Mouse (Mus musculus) intestine, embryonic 15.5 days (tissue): Measurements from ENCODE around the gene Usp20. TPM values are rescaled to one million over a fixed set of nuclear protein-coding genes. Genes with fewer than 3 reads are reported as not detected.

ENCODE experiments used
- ATAC-seq: fragments of 200-750 bp; cut with Nextera tagmentation; 2 replicates; pipeline ENCODE4 v1.8.0; 2017; ENCODE audit warnings: moderate TSS enrichment, moderate library complexity
- H3K27ac ChIP-seq: fragments of 300-500 bp; sonication (generic); 2 replicates; pipeline ENCODE4 v1.5.1; 2015; ENCODE audit warnings: mild to moderate bottlenecking, inconsistent platforms
- H3K27me3 ChIP-seq: fragments of 300-500 bp; sonication (generic); replicated peaks from 2 replicates; pipeline ENCODE4 v1.6.1; 2015; ENCODE audit warnings: inconsistent platforms
- H3K36me3 ChIP-seq: fragments of 300-500 bp; sonication (generic); 2 replicates; pipeline ENCODE4 v1.6.1; 2015; ENCODE audit warnings: inconsistent platforms
- H3K4me1 ChIP-seq: fragments of 300-500 bp; sonication (generic); replicated peaks from 2 replicates; pipeline ENCODE4 v1.6.1; 2015; ENCODE audit warnings: inconsistent platforms
- H3K4me2 ChIP-seq: fragments of 300-500 bp; sonication (generic); replicated peaks from 2 replicates; pipeline ENCODE4 v1.6.1; 2015; ENCODE audit warnings: mild to moderate bottlenecking, inconsistent platforms
- H3K4me3 ChIP-seq: fragments of 300-500 bp; sonication (generic); replicated peaks from 2 replicates; pipeline ENCODE4 v1.5.1; 2015; ENCODE audit warnings: inconsistent platforms
- H3K9ac ChIP-seq: fragments of 300-500 bp; sonication (generic); 2 replicates; pipeline ENCODE4 v1.6.1; 2015; ENCODE audit warnings: inconsistent platforms
- H3K9me3 ChIP-seq: fragments of 300-500 bp; sonication (generic); 2 replicates; pipeline ENCODE4 v1.6.1; 2016; ENCODE audit warnings: inconsistent platforms
- WGBS: fragments of 180-500 bp; shearing (Covaris S2); methylation state at CpG from one replicate; pipeline ENCODE4 v1.1.7; 2015; 5-methylcytosine and 5-hydroxymethylcytosine counted together
- polyA plus RNA-seq: library from polyadenylated mRNA; unstranded; fragments of >200 nt; fragmentation: Nextera tagmentation; extraction: Ambion mirVana; gene quantifications from 2 replicates; pipeline ENCODE4 v1.2.1, GENCODE M21; 2015

The Usp20 gene
- polyA plus RNA-seq, 1 experiment from 2014 or later: 11.9 TPM

DNA sequence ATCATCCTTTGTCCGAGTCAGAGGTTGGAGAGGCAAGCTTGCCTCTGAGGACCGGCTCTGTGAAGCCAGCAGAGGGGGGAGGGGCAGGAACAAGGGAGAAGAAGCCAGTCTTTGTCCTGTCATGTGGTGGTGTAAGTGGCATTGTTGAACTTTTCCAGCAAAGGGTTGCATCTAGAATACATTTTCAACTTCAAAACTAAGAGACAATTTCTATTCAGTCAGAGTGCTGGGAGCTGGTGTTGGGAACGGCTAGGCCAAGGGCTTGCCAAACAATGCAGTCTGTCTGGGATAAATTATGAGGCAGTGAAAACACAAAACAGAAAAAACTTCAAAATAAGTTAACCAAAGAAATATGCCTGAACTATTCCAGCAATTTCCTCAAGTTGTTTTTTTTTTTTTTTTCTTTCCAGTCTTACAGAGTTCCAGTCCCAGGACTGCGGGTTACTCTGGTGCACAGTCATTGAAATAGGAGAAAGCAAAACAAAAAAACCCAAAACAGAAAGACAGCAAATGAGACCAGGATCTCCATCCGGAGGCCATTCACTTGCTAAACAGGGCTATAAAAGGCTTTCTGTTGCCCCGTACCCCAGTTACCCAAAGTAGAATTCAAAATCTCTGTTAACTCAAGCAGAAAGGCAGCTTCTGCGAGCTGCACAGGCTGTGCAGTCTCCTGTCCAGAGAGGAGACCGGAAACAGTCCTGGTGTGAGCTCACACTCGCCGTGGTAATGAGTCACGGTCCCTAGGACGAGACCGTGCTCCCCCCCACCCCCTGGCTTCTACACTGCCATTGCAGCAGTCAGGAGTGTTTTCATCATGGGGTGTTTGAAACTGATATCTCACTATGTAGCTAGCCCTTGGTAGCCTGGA lies 86.4 kb downstream of the Usp20 start:
- H3K4me3 ChIP-seq: no peak overlapping the region
- no peak overlapping the region for H3K9ac ChIP-seq
- H3K9me3 ChIP-seq: no peaks in the 10 kb centered on the region; the same call in 1 of the 2 replicates
- H3K27me3 ChIP-seq: no peaks in the 10 kb centered on the region
- no peaks in the 10 kb centered on the region for H3K36me3 ChIP-seq
- no peak overlapping the region for H3K4me2 ChIP-seq
- 0 out of 2 replicates have a peak, but pooled peaks cover 3% of the 10 kb centered on the region for H3K4me1 ChIP-seq
- ATAC-seq: no peak
- H3K27ac ChIP-seq: peak overlapping the region; percentile 51; the same call in 1 of the 2 replicates
- WGBS: 47% methylated on average over 13 of the region's 13 CpGs

DNA sequence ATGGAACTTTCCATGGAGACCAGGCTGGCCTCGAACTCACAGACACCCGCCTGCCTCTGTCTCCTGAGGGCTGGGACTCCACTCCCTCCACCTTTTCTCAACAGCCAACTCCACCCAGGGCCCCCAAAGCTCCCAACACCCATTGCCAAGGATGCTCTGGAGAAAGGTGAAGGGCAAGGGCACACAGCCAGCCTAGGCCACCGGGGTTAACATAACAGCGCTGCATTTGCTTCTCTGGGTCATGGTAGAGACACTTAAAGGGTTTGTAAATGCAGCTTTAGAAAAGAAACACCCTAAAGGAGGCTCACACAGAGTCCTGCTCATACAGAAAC lies 87.0 kb downstream of the Usp20 start:
- no peaks in the 10 kb centered on the region for H3K27me3 ChIP-seq
- H3K9ac ChIP-seq: no peak overlapping the region
- H3K4me2 ChIP-seq: no peak overlapping the region
- WGBS: 89% methylated on average over 4 of the region's 4 CpGs
- no peak overlapping the region for H3K4me3 ChIP-seq
- H3K27ac ChIP-seq: 0 out of 2 replicates have a peak overlapping the region, but pooled peaks have one; percentile 51
- ATAC-seq: no peak
- 0 out of 2 replicates have a peak, but pooled peaks cover 3% of the 10 kb centered on the region for H3K4me1 ChIP-seq
- no peaks in the 10 kb centered on the region for H3K36me3 ChIP-seq
- no peaks in the 10 kb centered on the region; the same call in 1 of the 2 replicates for H3K9me3 ChIP-seq

DNA sequence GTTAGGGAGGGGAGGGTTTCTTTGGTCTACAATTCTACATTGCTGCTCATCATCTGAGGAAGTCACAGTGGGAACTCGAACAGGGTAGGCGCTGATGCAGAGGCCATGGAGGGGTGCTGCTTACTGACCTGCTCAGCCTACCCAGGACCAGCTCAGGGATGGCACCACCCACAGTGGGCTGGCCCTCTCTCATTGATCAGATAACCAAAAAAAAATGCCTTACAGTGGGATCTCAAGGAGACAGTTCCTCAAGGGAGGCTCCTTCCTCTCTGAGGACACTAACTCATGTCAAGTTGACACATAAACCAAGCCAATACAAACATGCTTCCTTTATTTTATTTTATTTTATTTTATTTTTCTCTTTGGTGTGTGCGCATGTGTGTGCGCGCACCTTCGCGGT lies 87.4 kb downstream of the Usp20 start:
- Histone ChIP-seq H3K9ac (no peak overlapping the region), H3K4me1 (0 out of 2 replicates have a peak, but pooled peaks cover 3% of the 10 kb centered on the region), H3K4me2 (no peak overlapping the region), H3K4me3 (no peak overlapping the region), H3K27me3 (no peaks in the 10 kb centered on the region), H3K36me3 (no peaks in the 10 kb centered on the region), H3K27ac (no peak overlapping the region), H3K9me3 (no peaks in the 10 kb centered on the region; the same call in 1 of the 2 replicates)
- 92% methylated on average over 7 of the region's 7 CpGs for WGBS
- ATAC-seq: no peak

Other genes with a start within 250 kb of the Usp20 start
- 1.1 and 1.8 TPM in 2 replicates for gene 1700001O22Rik, start 178.6 kb upstream of the Usp20 start, polyA plus RNA-seq
- gene Ntmt1, start 174.5 kb upstream of the Usp20 start, polyA plus RNA-seq: 84.5 and 85.4 TPM in 2 replicates
- 22.4 and 23.3 TPM in 2 replicates for gene Asb6, start 151.9 kb upstream of the Usp20 start, polyA plus RNA-seq
- 2.5 and 4.3 TPM in 2 replicates for gene Prrx2, start 147.3 kb upstream of the Usp20 start, polyA plus RNA-seq
- 2.8 and 4.3 TPM in 2 replicates for gene Ptges, start 52.4 kb upstream of the Usp20 start, polyA plus RNA-seq
- gene Tor1b, start 29.3 kb upstream of the Usp20 start, polyA plus RNA-seq: 22.4 and 25.4 TPM in 2 replicates
- 78.8 and 90.9 TPM in 2 replicates for gene Tor1a, start 14.3 kb upstream of the Usp20 start, polyA plus RNA-seq
- gene BC005624, start 78 bp upstream of the Usp20 start, polyA plus RNA-seq: 48.3 and 49.6 TPM in 2 replicates
- gene Fnbp1, start 159.7 kb downstream of the Usp20 start, polyA plus RNA-seq: 22.7 and 27.3 TPM in 2 replicates
- gene Gpr107, start 170.0 kb downstream of the Usp20 start, polyA plus RNA-seq: 30.0 and 31.1 TPM in 2 replicates